Mouse (Mus musculus): ENCODE measurements around the gene Fggy. TPM values are rescaled to one million over a fixed set of nuclear protein-coding genes. Genes with fewer than 3 reads are reported as not detected.

Fggy gene
- polyA plus RNA-seq, 1 experiment from 2014 or later, result 7.9 TPM

GRCm38 (mm10) chr4:95684522-95685080 lies 127.3 kb downstream of the Fggy start:
- H3K27me3 ChIP-seq (replicated peaks; ENCODE audit: control insufficient read depth, insufficient read depth, low read length), result no peaks in the 10 kb centered on the region
- DNase-seq (ENCODE audit: low spot score) (no peak), ATAC-seq (replicated peaks; ENCODE audit: low FRiP score) (no peak)
- no peaks in the 10 kb centered on the region for H3K4me1 ChIP-seq (replicated peaks; ENCODE audit: control insufficient read depth, insufficient read depth, low read length)
- no peak overlapping the region for H3K4me2 ChIP-seq
- H3K36me3 ChIP-seq (ENCODE audit: control insufficient read depth, insufficient read depth, low read length), result no peaks in the 10 kb centered on the region
- no peak overlapping the region for H3K27ac ChIP-seq (ENCODE audit: low read depth, low read length)
- 53% methylated on average over 4 of the region's 4 CpGs for WGBS
- H3K4me3 ChIP-seq (ENCODE audit: low read depth, low read length), result no peak overlapping the region
- H3K9me3 ChIP-seq (ENCODE audit: control insufficient read depth, low read length), result no peaks in the 10 kb centered on the region
- H3K9ac ChIP-seq (ENCODE audit: low read depth, low read length), result no peak overlapping the region

GRCm38 (mm10) chr4:95686775-95687174 lies 129.5 kb downstream of the Fggy start:
- no peaks in the 10 kb centered on the region for H3K36me3 ChIP-seq (ENCODE audit: control insufficient read depth, insufficient read depth, low read length)
- WGBS, result 76% methylated on average over 2 of the region's 2 CpGs
- H3K4me2 ChIP-seq, result no peak overlapping the region
- no peak overlapping the region for H3K9ac ChIP-seq (ENCODE audit: low read depth, low read length)
- no peak overlapping the region for H3K27ac ChIP-seq (ENCODE audit: low read depth, low read length)
- no peak for ATAC-seq (replicated peaks; ENCODE audit: low FRiP score)
- DNase-seq (ENCODE audit: low spot score), result no peak
- no peaks in the 10 kb centered on the region for H3K9me3 ChIP-seq (ENCODE audit: control insufficient read depth, low read length)
- no peak overlapping the region for H3K4me3 ChIP-seq (ENCODE audit: low read depth, low read length)
- H3K4me1 ChIP-seq (replicated peaks; ENCODE audit: control insufficient read depth, insufficient read depth, low read length), result no peaks in the 10 kb centered on the region
- no peaks in the 10 kb centered on the region for H3K27me3 ChIP-seq (replicated peaks; ENCODE audit: control insufficient read depth, insufficient read depth, low read length)

GRCm38 (mm10) chr4:95687350-95687749 lies 130.0 kb downstream of the Fggy start:
- ATAC-seq (replicated peaks; ENCODE audit: low FRiP score) (no peak), DNase-seq (ENCODE audit: low spot score) (no peak)
- no peaks in the 10 kb centered on the region for H3K9me3 ChIP-seq (ENCODE audit: control insufficient read depth, low read length)
- 78% methylated on average over 5 of the region's 5 CpGs for WGBS
- no peaks in the 10 kb centered on the region for H3K4me1 ChIP-seq (replicated peaks; ENCODE audit: control insufficient read depth, insufficient read depth, low read length)
- no peaks in the 10 kb centered on the region for H3K36me3 ChIP-seq (ENCODE audit: control insufficient read depth, insufficient read depth, low read length)
- H3K4me2 ChIP-seq, result no peak overlapping the region
- no peaks in the 10 kb centered on the region for H3K27me3 ChIP-seq (replicated peaks; ENCODE audit: control insufficient read depth, insufficient read depth, low read length)
- H3K9ac ChIP-seq (ENCODE audit: low read depth, low read length), result no peak overlapping the region
- H3K27ac ChIP-seq (ENCODE audit: low read depth, low read length), result no peak overlapping the region
- no peak overlapping the region for H3K4me3 ChIP-seq (ENCODE audit: low read depth, low read length)

GRCm38 (mm10) chr4:95688159-95688558 lies 130.9 kb downstream of the Fggy start:
- no peaks in the 10 kb centered on the region for H3K4me1 ChIP-seq (replicated peaks; ENCODE audit: control insufficient read depth, insufficient read depth, low read length)
- H3K4me2 ChIP-seq, result no peak overlapping the region
- H3K4me3 ChIP-seq (ENCODE audit: low read depth, low read length), result no peak overlapping the region
- H3K27me3 ChIP-seq (replicated peaks; ENCODE audit: control insufficient read depth, insufficient read depth, low read length), result no peaks in the 10 kb centered on the region
- ATAC-seq (replicated peaks; ENCODE audit: low FRiP score), result no peak
- H3K9me3 ChIP-seq (ENCODE audit: control insufficient read depth, low read length), result no peaks in the 10 kb centered on the region
- WGBS, result 79% methylated on average over 4 of the region's 4 CpGs
- no peaks in the 10 kb centered on the region for H3K36me3 ChIP-seq (ENCODE audit: control insufficient read depth, insufficient read depth, low read length)
- H3K9ac ChIP-seq (ENCODE audit: low read depth, low read length), result no peak overlapping the region
- no peak for DNase-seq (ENCODE audit: low spot score)
- H3K27ac ChIP-seq (ENCODE audit: low read depth, low read length), result no peak overlapping the region

GRCm38 (mm10) chr4:95700366-95700765 lies 143.1 kb downstream of the Fggy start:
- Histone ChIP-seq H3K27ac (ENCODE audit: low read depth, low read length) (no peak overlapping the region), H3K4me3 (ENCODE audit: low read depth, low read length) (no peak overlapping the region), H3K9me3 (ENCODE audit: control insufficient read depth, low read length) (no peaks in the 10 kb centered on the region), H3K9ac (ENCODE audit: low read depth, low read length) (no peak overlapping the region), H3K4me2 (no peak overlapping the region), H3K4me1 (replicated peaks; ENCODE audit: control insufficient read depth, insufficient read depth, low read length) (no peaks in the 10 kb centered on the region), H3K27me3 (replicated peaks; ENCODE audit: control insufficient read depth, insufficient read depth, low read length) (no peaks in the 10 kb centered on the region), H3K36me3 (ENCODE audit: control insufficient read depth, insufficient read depth, low read length) (no peaks in the 10 kb centered on the region)
- 78% methylated on average over 2 of the region's 2 CpGs for WGBS
- DNase-seq (ENCODE audit: low spot score) (no peak), ATAC-seq (replicated peaks; ENCODE audit: low FRiP score) (no peak)

- H3K9ac ChIP-seq (ENCODE audit: low read depth, low read length), result no peak overlapping the region
Measured at GRCm38 (mm10) chr4:95707941-95708897, 150.9 kb downstream of the Fggy start.

GRCm38 (mm10) chr4:95709750-95710149 lies 152.4 kb downstream of the Fggy start:
- Histone ChIP-seq H3K4me3 (ENCODE audit: low read depth, low read length) (no peak overlapping the region), H3K9me3 (ENCODE audit: control insufficient read depth, low read length) (no peaks in the 10 kb centered on the region), H3K4me1 (replicated peaks; ENCODE audit: control insufficient read depth, insufficient read depth, low read length) (no peaks in the 10 kb centered on the region; the same call in 1 of the 2 replicates), H3K4me2 (no peak overlapping the region), H3K9ac (ENCODE audit: low read depth, low read length) (no peak overlapping the region), H3K36me3 (ENCODE audit: control insufficient read depth, insufficient read depth, low read length) (no peaks in the 10 kb centered on the region), H3K27me3 (replicated peaks; ENCODE audit: control insufficient read depth, insufficient read depth, low read length) (no peaks in the 10 kb centered on the region), H3K27ac (ENCODE audit: low read depth, low read length) (no peak overlapping the region)
- no peak for DNase-seq (ENCODE audit: low spot score)
- WGBS, result 72% methylated on average over 1 of the region's 1 CpGs
- ATAC-seq (replicated peaks; ENCODE audit: low FRiP score), result no peak

More at GRCm38 (mm10) chr4:95707941-95708897, 150.9 kb downstream of the Fggy start:
- WGBS, result 75% methylated on average over 5 of the region's 5 CpGs
- Histone ChIP-seq H3K27me3 (replicated peaks; ENCODE audit: control insufficient read depth, insufficient read depth, low read length) (no peaks in the 10 kb centered on the region), H3K27ac (ENCODE audit: low read depth, low read length) (no peak overlapping the region), H3K4me2 (no peak overlapping the region), H3K4me3 (ENCODE audit: low read depth, low read length) (no peak overlapping the region), H3K9me3 (ENCODE audit: control insufficient read depth, low read length) (no peaks in the 10 kb centered on the region), H3K36me3 (ENCODE audit: control insufficient read depth, insufficient read depth, low read length) (no peaks in the 10 kb centered on the region), H3K4me1 (replicated peaks; ENCODE audit: control insufficient read depth, insufficient read depth, low read length) (no peaks in the 10 kb centered on the region; the same call in 1 of the 2 replicates)
- no peak for DNase-seq (ENCODE audit: low spot score)
- no peak for ATAC-seq (replicated peaks; ENCODE audit: low FRiP score)

GRCm38 (mm10) chr4:95712802-95713201 lies 155.5 kb downstream of the Fggy start:
- H3K4me2 ChIP-seq, result no peak overlapping the region
- no peak overlapping the region for H3K27ac ChIP-seq (ENCODE audit: low read depth, low read length)
- H3K4me1 ChIP-seq (replicated peaks; ENCODE audit: control insufficient read depth, insufficient read depth, low read length), result no peaks in the 10 kb centered on the region; the same call in 1 of the 2 replicates
- H3K4me3 ChIP-seq (ENCODE audit: low read depth, low read length), result no peak overlapping the region
- no peak for DNase-seq (ENCODE audit: low spot score)
- H3K36me3 ChIP-seq (ENCODE audit: control insufficient read depth, insufficient read depth, low read length), result no peaks in the 10 kb centered on the region
- H3K9ac ChIP-seq (ENCODE audit: low read depth, low read length), result no peak overlapping the region
- H3K9me3 ChIP-seq (ENCODE audit: control insufficient read depth, low read length), result no peaks in the 10 kb centered on the region
- WGBS, result 92% methylated on average over 1 of the region's 1 CpGs
- no peak for ATAC-seq (replicated peaks; ENCODE audit: low FRiP score)
- no peaks in the 10 kb centered on the region for H3K27me3 ChIP-seq (replicated peaks; ENCODE audit: control insufficient read depth, insufficient read depth, low read length)
